Mouse (Mus musculus): ENCODE results near the gene Unc13c. TPM values are rescaled to one million over a fixed set of nuclear protein-coding genes. Genes with fewer than 3 reads are reported as not detected.

Gene Unc13c
- 0.19 and 0.21 TPM in 2 replicates for polyA plus RNA-seq (2015; fragmentation: Nextera tagmentation; extraction: Ambion mirVana)

GRCm38 (mm10) chr9:73968641-73969121, at the start of gene Unc13c:
Unc13c (minus strand) TSS chr9:73968966.

Other genes starting within 250 kb of the Unc13c start
- gene Wdr72, start 141.4 kb upstream of the Unc13c start, polyA plus RNA-seq (2015; fragmentation: Nextera tagmentation; extraction: Ambion mirVana) = not detected in 2 replicates

All from skeletal muscle tissue, postnatal 0 days (tissue).